Mouse (Mus musculus) right cerebral cortex, adult 2 months (tissue): ENCODE results near the gene Mtmr4.
A peak's percentile ranks its signal among the peaks of the same experiment; 100 is the strongest.

ENCODE experiments used
- DNase-seq, 2 experiments: peaks; one replicate each; pipeline ENCODE4 v3.0.0; 2021 to 2022; ENCODE audit warnings: low spot score in 2 of 2

The Mtmr4 gene

GRCm38 (mm10) chr11:87591526-87592353 lies at the start of gene Mtmr4:
Gene Mtmr4 (plus strand): TSS chr11:87592162.
- peak; percentile 100 for DNase-seq

- DNase-seq, result no peak
Measured at GRCm38 (mm10) chr11:87542285-87542684, 49.7 kb upstream of the Mtmr4 start.

- DNase-seq, result no peak
Measured at GRCm38 (mm10) chr11:87542906-87543305, 49.1 kb upstream of the Mtmr4 start.

GRCm38 (mm10) chr11:87553342-87553741 lies 38.6 kb upstream of the Mtmr4 start:
- peak in 1 of 2 experiments; percentile 11 for DNase-seq

- DNase-seq, result no peak
Measured at GRCm38 (mm10) chr11:87554386-87554785, 37.6 kb upstream of the Mtmr4 start.

- no peak for DNase-seq
Measured at GRCm38 (mm10) chr11:87555106-87555703, 36.8 kb upstream of the Mtmr4 start.

GRCm38 (mm10) chr11:87561208-87561607 lies 30.8 kb upstream of the Mtmr4 start:
- DNase-seq, result no peak

GRCm38 (mm10) chr11:87566501-87566900 lies 25.5 kb upstream of the Mtmr4 start, which contains the start of gene Gm11492:
Gene Gm11492 (plus strand): TSS chr11:87566653.
- no peak for DNase-seq

- no peak for DNase-seq
Measured at GRCm38 (mm10) chr11:87568255-87568953, 23.6 kb upstream of the Mtmr4 start, which contains the start of gene Sept4. Gene Sept4 (plus strand): TSS chr11:87568903.

- DNase-seq, result no peak
Measured at GRCm38 (mm10) chr11:87570743-87571142, 21.2 kb upstream of the Mtmr4 start.

- no peak for DNase-seq
Measured at GRCm38 (mm10) chr11:87571361-87571950, 20.5 kb upstream of the Mtmr4 start.

GRCm38 (mm10) chr11:87573751-87574150 lies 18.2 kb upstream of the Mtmr4 start:
- no peak for DNase-seq

- no peak for DNase-seq
Measured at GRCm38 (mm10) chr11:87574520-87575180, 17.3 kb upstream of the Mtmr4 start.

- peak in 1 of 2 experiments; percentile 28 for DNase-seq
Measured at GRCm38 (mm10) chr11:87577601-87578248, 14.2 kb upstream of the Mtmr4 start.

- peak; percentile 58 to 63 for DNase-seq
Measured at GRCm38 (mm10) chr11:87578249-87578962, 13.6 kb upstream of the Mtmr4 start.

- DNase-seq, result no peak
Measured at GRCm38 (mm10) chr11:87578963-87579601, 12.9 kb upstream of the Mtmr4 start.

GRCm38 (mm10) chr11:87579713-87580112 lies 12.2 kb upstream of the Mtmr4 start:
- DNase-seq, result no peak

GRCm38 (mm10) chr11:87580543-87581085 lies 11.3 kb upstream of the Mtmr4 start:
- DNase-seq, result no peak

GRCm38 (mm10) chr11:87581161-87581865 lies 10.6 kb upstream of the Mtmr4 start:
- no peak for DNase-seq
